Mouse (Mus musculus): ENCODE measurements at regions not wholly inside any gene's neighbourhood (a gene's known extent, or its start where the extent isn't known, plus 50 kb on each side); places are given as distances from the start of the nearest gene placed in this dataset.

- Histone ChIP-seq H3K27ac (ENCODE audit: insufficient read depth, low read length) (no peak overlapping the region), H3K27me3 (ENCODE audit: control insufficient read depth, insufficient read depth, low read length) (no peaks in the 10 kb centered on the region; the same call in 1 of the 2 replicates), H3K4me1 (ENCODE audit: control insufficient read depth, insufficient read depth, low read length) (no peaks in the 10 kb centered on the region), H3K4me3 (replicated peaks; ENCODE audit: insufficient read depth, low read depth, low read length) (no peak overlapping the region)
- TF ChIP-seq POLR2A (IDR thresholded peaks at IDR 0.05; ENCODE audit: borderline replicate concordance, insufficient read depth, low read length) (no peak), CTCF (IDR thresholded peaks at IDR 0.05; ENCODE audit: borderline replicate concordance, insufficient read depth, low read depth, low read length) (no peak)
- peak in 1 of 2 experiments; percentile 6 for DNase-seq
- WGBS, result 42% methylated on average over 3 of the region's 3 CpGs
These were observed 540.1 kb downstream of the Dhx35 start for GRCm38 (mm10) chr2:159334711-159335110.

- Histone ChIP-seq H3K27ac (ENCODE audit: insufficient read depth, low read length) (no peak overlapping the region), H3K4me1 (ENCODE audit: control insufficient read depth, insufficient read depth, low read length) (no peaks in the 10 kb centered on the region), H3K27me3 (ENCODE audit: control insufficient read depth, insufficient read depth, low read length) (no peaks in the 10 kb centered on the region; the same call in 1 of the 2 replicates), H3K4me3 (replicated peaks; ENCODE audit: insufficient read depth, low read depth, low read length) (no peak overlapping the region)
- WGBS, result 76% methylated on average over 2 of the region's 2 CpGs
- TF ChIP-seq CTCF (IDR thresholded peaks at IDR 0.05; ENCODE audit: borderline replicate concordance, insufficient read depth, low read depth, low read length) (no peak), POLR2A (IDR thresholded peaks at IDR 0.05; ENCODE audit: borderline replicate concordance, insufficient read depth, low read length) (no peak)
- no peak for DNase-seq
These were observed 542.0 kb downstream of the Dhx35 start for GRCm38 (mm10) chr2:159336646-159337045.

- H3K27me3 ChIP-seq (ENCODE audit: control insufficient read depth, insufficient read depth, low read length), result no peaks in the 10 kb centered on the region; the same call in 1 of the 2 replicates
- H3K4me3 ChIP-seq (replicated peaks; ENCODE audit: insufficient read depth, low read depth, low read length), result no peak overlapping the region
- peak in 1 of 2 experiments; percentile 3 for DNase-seq
- no peak overlapping the region for H3K27ac ChIP-seq (ENCODE audit: insufficient read depth, low read length)
- TF ChIP-seq CTCF (IDR thresholded peaks at IDR 0.05; ENCODE audit: borderline replicate concordance, insufficient read depth, low read depth, low read length), result no peak
- no peak for TF ChIP-seq POLR2A (IDR thresholded peaks at IDR 0.05; ENCODE audit: borderline replicate concordance, insufficient read depth, low read length)
- no peaks in the 10 kb centered on the region for H3K4me1 ChIP-seq (ENCODE audit: control insufficient read depth, insufficient read depth, low read length)
- WGBS, result 18% methylated on average over 5 of the region's 5 CpGs
These were observed 549.3 kb downstream of the Dhx35 start for GRCm38 (mm10) chr2:159343624-159344560.

GRCm38 (mm10) chr2:159354247-159354646 lies 559.6 kb downstream of the Dhx35 start:
- no peaks in the 10 kb centered on the region for H3K4me1 ChIP-seq (ENCODE audit: control insufficient read depth, insufficient read depth, low read length)
- no peak overlapping the region for H3K4me3 ChIP-seq (replicated peaks; ENCODE audit: insufficient read depth, low read depth, low read length)
- no peak for TF ChIP-seq CTCF (IDR thresholded peaks at IDR 0.05; ENCODE audit: borderline replicate concordance, insufficient read depth, low read depth, low read length)
- TF ChIP-seq POLR2A (IDR thresholded peaks at IDR 0.05; ENCODE audit: borderline replicate concordance, insufficient read depth, low read length), result no peak
- DNase-seq, result no peak
- H3K27ac ChIP-seq (ENCODE audit: insufficient read depth, low read length), result no peak overlapping the region
- 94% methylated on average over 2 of the region's 2 CpGs for WGBS
- no peaks in the 10 kb centered on the region for H3K27me3 ChIP-seq (ENCODE audit: control insufficient read depth, insufficient read depth, low read length)

- Histone ChIP-seq H3K27me3 (ENCODE audit: control insufficient read depth, insufficient read depth, low read length) (no peaks in the 10 kb centered on the region), H3K4me3 (replicated peaks; ENCODE audit: insufficient read depth, low read depth, low read length) (no peak overlapping the region), H3K4me1 (ENCODE audit: control insufficient read depth, insufficient read depth, low read length) (no peaks in the 10 kb centered on the region), H3K27ac (ENCODE audit: insufficient read depth, low read length) (no peak overlapping the region)
- WGBS, result 64% methylated on average over 5 of the region's 5 CpGs
- DNase-seq, result no peak
- TF ChIP-seq CTCF (IDR thresholded peaks at IDR 0.05; ENCODE audit: borderline replicate concordance, insufficient read depth, low read depth, low read length) (no peak), POLR2A (IDR thresholded peaks at IDR 0.05; ENCODE audit: borderline replicate concordance, insufficient read depth, low read length) (no peak)
These were observed 561.9 kb downstream of the Dhx35 start for GRCm38 (mm10) chr2:159356503-159356902.

GRCm38 (mm10) chr2:159361371-159361770 lies 566.8 kb downstream of the Dhx35 start:
- WGBS, result 11% methylated on average over 3 of the region's 3 CpGs

GRCm38 (mm10) chr2:159392865-159393264 lies 598.3 kb downstream of the Dhx35 start:
- no peak for TF ChIP-seq CTCF (IDR thresholded peaks at IDR 0.05; ENCODE audit: borderline replicate concordance, insufficient read depth, low read depth, low read length)
- no peak for TF ChIP-seq POLR2A (IDR thresholded peaks at IDR 0.05; ENCODE audit: borderline replicate concordance, insufficient read depth, low read length)
- Histone ChIP-seq H3K27me3 (ENCODE audit: control insufficient read depth, insufficient read depth, low read length) (no peaks in the 10 kb centered on the region), H3K4me3 (replicated peaks; ENCODE audit: insufficient read depth, low read depth, low read length) (no peak overlapping the region), H3K27ac (ENCODE audit: insufficient read depth, low read length) (no peak overlapping the region), H3K4me1 (ENCODE audit: control insufficient read depth, insufficient read depth, low read length) (no peaks in the 10 kb centered on the region)
- no peak for DNase-seq
- WGBS, result 66% methylated on average over 10 of the region's 10 CpGs

More at GRCm38 (mm10) chr2:159361371-159361770, 566.8 kb downstream of the Dhx35 start:
- DNase-seq, result no peak
- Histone ChIP-seq H3K27ac (ENCODE audit: insufficient read depth, low read length) (no peak overlapping the region), H3K4me3 (replicated peaks; ENCODE audit: insufficient read depth, low read depth, low read length) (no peak overlapping the region), H3K27me3 (ENCODE audit: control insufficient read depth, insufficient read depth, low read length) (no peaks in the 10 kb centered on the region; the same call in 1 of the 2 replicates), H3K4me1 (ENCODE audit: control insufficient read depth, insufficient read depth, low read length) (no peaks in the 10 kb centered on the region)
- TF ChIP-seq CTCF (IDR thresholded peaks at IDR 0.05; ENCODE audit: borderline replicate concordance, insufficient read depth, low read depth, low read length) (no peak), POLR2A (IDR thresholded peaks at IDR 0.05; ENCODE audit: borderline replicate concordance, insufficient read depth, low read length) (no peak)
